Mouse (Mus musculus) cerebellum, adult 2 months (tissue): ENCODE results near the gene Cpne9. TPM values are rescaled to one million over a fixed set of nuclear protein-coding genes. Genes with fewer than 3 reads are reported as not detected.

ENCODE experiments used
- DNase-seq, 2 experiments: peaks; one replicate each; pipeline ENCODE4 v3.0.0; 2021
- H3K27ac ChIP-seq: fragments of 200-500 bp; 2 replicates; pipeline ENCODE4 v1.5.1; 2012; ENCODE audit warnings: low read length, control low read depth, inconsistent platforms; ENCODE audit not compliant: insufficient read depth
- H3K27me3 ChIP-seq: fragments of 200-500 bp; 2 replicates; pipeline ENCODE4 v1.6.1; 2012; ENCODE audit warnings: inconsistent platforms, mild to moderate bottlenecking, low read length, moderate library complexity; ENCODE audit not compliant: control insufficient read depth, insufficient read depth
- H3K4me1 ChIP-seq: fragments of 200-500 bp; 2 replicates; pipeline ENCODE4 v1.6.1; 2011; ENCODE audit warnings: low read length; ENCODE audit not compliant: control insufficient read depth, insufficient read depth
- H3K4me3 ChIP-seq: fragments of 200-500 bp; replicated peaks from 2 replicates; pipeline ENCODE3; 2011; ENCODE audit warnings: mild to moderate bottlenecking, low read depth, low read length, control low read depth; ENCODE audit not compliant: insufficient read depth
- CTCF ChIP-seq: fragments of 200-500 bp; IDR thresholded peaks from 2 replicates; pipeline ENCODE4 v1.5.1; 2011; ENCODE audit warnings: low read depth, mild to moderate bottlenecking, control low read depth, low read length, moderate library complexity, borderline replicate concordance; ENCODE audit not compliant: insufficient read depth
- POLR2A ChIP-seq: fragments of 200-500 bp; IDR thresholded peaks from 2 replicates; pipeline ENCODE4 v1.6.1; 2011; ENCODE audit warnings: low read length, control low read depth, borderline replicate concordance; ENCODE audit not compliant: insufficient read depth
- WGBS: fragments of 180-500 bp; shearing (Covaris S2); methylation state at CpG from one replicate; pipeline ENCODE4 v1.1.7; 2018; 5-methylcytosine and 5-hydroxymethylcytosine counted together
- polyA plus RNA-seq: library from polyadenylated mRNA; depleted of rRNA; stranded (reverse); fragments of >200 nt; gene quantifications from 2 replicates; pipeline ENCODE4 v1.2.3, GENCODE M21; 2012

Gene Cpne9
- polyA plus RNA-seq, 1 experiment, result 114 TPM

- DNase-seq, result no peak
- H3K4me1 ChIP-seq, result no peaks in the 10 kb centered on the region
- TF ChIP-seq POLR2A, result no peak
- no peak for TF ChIP-seq CTCF
- H3K27ac ChIP-seq, result no peak overlapping the region
- H3K4me3 ChIP-seq, result no peak overlapping the region
- no peaks in the 10 kb centered on the region for H3K27me3 ChIP-seq
Observed at GRCm38 (mm10) chr6:113251921-113252320, 30.2 kb upstream of the Cpne9 start.

DNA sequence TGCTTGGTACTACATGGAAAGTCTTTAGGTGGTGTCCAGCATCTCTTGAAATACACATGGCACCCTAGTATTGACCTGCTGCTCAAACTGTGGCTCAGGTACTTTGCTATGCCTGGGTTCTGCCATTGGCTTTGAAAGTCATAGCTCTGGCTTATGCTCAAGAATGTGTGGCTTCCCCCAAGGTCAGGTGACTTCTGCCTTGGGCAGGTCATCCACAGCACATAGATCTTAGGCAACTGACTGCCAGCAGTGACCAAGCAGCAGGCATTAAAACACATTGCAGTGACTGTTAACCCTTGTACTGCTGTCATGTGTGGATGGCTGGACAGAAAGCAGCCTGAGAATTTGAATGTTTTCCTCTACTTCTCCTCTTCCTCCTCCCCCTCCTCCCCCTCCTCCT, 27.2 kb upstream of the Cpne9 start:
- H3K27ac ChIP-seq, result no peak overlapping the region
- no peak for DNase-seq
- TF ChIP-seq CTCF, result no peak
- no peak for TF ChIP-seq POLR2A
- no peaks in the 10 kb centered on the region for H3K4me1 ChIP-seq
- H3K4me3 ChIP-seq, result no peak overlapping the region
- no peaks in the 10 kb centered on the region for H3K27me3 ChIP-seq

DNA sequence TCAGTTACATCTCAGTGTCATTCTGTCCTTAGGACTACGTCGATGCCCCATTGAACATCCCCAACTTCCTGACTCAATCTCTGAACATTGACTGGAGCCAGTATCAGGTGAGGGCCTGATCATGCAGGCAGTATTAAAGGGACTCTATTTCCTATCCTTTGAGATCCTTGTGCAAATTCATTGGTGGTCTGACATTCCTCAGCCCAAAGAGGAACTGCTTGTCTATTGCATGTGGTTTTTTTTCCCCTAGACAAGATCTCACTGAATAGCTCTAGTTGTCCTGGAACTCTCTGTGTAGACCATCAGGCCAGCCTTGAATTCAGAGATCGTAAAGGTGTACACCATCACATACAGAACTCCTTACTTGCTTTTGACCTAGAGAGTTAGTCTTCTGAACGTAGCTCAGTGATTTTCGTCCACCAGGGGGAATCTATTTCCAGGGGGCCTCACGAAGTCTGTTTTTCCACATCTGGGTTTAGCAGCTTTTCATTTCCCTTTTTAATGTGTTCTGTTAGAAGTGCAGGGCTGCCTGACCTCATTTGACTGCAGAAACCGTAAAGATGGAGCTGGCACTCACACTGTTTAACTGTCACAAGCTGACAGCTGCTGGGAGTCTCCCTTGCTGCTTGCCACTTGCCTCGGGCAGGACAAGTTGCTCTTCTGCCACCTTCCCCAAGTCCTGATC, 20.8 kb upstream of the Cpne9 start:
- Histone ChIP-seq H3K27me3 (no peaks in the 10 kb centered on the region), H3K4me3 (no peak overlapping the region), H3K27ac (no peak overlapping the region), H3K4me1 (no peaks in the 10 kb centered on the region)
- peak; percentile 16 to 26 for DNase-seq
- 78% methylated on average over 8 of the region's 8 CpGs for WGBS
- TF ChIP-seq POLR2A, result no peak
- no peak for TF ChIP-seq CTCF

DNA sequence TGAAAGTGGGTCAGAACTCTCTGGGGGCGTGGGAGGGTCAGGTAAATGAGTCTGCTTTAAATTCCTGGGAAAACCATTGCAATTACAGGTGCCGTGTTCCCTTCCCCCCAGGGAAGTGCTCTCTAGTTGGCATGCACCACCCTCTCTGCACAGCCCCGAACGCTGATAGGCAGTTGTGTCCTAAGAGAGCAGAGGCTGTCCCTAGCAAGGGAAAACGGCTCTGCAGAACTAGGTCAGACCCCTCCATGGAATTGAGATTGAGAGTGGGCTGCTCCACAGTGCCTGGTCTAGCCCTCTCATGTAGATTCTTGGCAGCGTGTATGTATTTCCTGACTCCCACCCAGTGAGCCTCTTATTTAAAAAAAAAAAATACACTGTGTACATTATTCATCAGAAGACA, 18.6 kb upstream of the Cpne9 start:
- Histone ChIP-seq H3K27me3 (no peaks in the 10 kb centered on the region), H3K4me3 (no peak overlapping the region), H3K27ac (no peak overlapping the region), H3K4me1 (no peaks in the 10 kb centered on the region; the same call in 1 of the 2 replicates)
- DNase-seq, result no peak
- 78% methylated on average over 6 of the region's 6 CpGs for WGBS
- no peak for TF ChIP-seq CTCF
- no peak for TF ChIP-seq POLR2A

- TF ChIP-seq CTCF (no peak), POLR2A (no peak)
- Histone ChIP-seq H3K4me3 (no peak overlapping the region), H3K27me3 (no peaks in the 10 kb centered on the region), H3K27ac (no peak overlapping the region), H3K4me1 (no peaks in the 10 kb centered on the region; the same call in 1 of the 2 replicates)
- 92% methylated on average over 8 of the region's 8 CpGs for WGBS
- DNase-seq, result no peak
Observed at GRCm38 (mm10) chr6:113264429-113264828, 17.7 kb upstream of the Cpne9 start.

DNA sequence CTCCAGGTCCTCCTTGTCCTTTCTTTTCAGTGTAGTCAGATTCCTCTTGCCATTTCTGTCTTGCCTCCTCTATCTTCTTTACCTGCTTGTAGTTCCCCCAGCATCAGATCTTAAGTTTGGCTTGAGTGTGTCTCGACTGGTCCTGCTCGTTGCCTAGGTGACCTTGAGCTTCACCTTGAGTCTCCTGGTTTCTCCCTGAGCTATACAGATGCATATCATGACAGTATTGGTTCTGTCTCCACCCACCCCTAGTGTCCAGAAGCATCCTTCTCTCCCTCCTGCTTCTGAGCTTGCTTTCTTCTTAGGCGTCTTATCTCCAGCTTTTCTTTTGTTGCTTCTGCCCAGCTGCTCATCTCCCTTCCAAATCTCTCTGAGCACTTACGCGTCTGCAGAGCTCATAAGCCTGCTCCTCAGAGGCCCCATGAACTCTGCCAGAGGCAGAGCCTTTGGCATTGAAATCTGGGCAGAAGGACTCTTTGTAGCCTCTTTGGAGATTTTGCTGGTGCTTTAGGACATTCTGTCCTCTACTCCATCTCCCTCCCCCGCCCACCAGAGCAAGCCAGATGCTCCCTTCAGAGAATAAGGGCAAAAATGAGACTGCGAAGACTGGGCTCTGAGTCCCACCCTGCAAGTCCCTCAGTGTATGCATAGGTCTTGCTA, 15.0 kb upstream of the Cpne9 start:
- H3K4me1 ChIP-seq, result no peaks in the 10 kb centered on the region; the same call in 1 of the 2 replicates
- no peak overlapping the region for H3K27ac ChIP-seq
- no peaks in the 10 kb centered on the region for H3K27me3 ChIP-seq
- TF ChIP-seq POLR2A (no peak), CTCF (no peak)
- DNase-seq, result no peak
- WGBS, result 80% methylated on average over 7 of the region's 7 CpGs
- no peak overlapping the region for H3K4me3 ChIP-seq

DNA sequence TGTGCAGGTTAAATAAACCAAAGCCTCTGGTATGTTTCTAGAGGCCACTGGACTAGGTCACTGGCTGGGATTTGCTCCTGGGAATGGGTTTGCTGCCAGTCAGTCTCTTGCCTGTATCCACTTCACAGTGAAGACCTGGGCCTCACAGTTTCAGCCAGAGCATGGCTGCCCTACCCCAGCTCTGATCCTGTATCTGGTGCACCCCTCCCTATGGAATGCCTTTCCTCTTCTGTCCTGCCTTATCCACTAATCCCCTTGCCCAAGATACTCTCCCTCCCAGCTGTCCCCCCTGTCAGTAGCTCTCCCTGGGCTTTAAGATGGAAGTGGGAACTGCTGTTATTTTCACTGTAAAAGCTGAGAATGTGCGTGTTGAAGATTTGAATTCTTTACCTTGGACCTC, 14.1 kb upstream of the Cpne9 start:
- H3K4me3 ChIP-seq, result no peak overlapping the region
- H3K27ac ChIP-seq, result no peak overlapping the region
- H3K27me3 ChIP-seq, result no peaks in the 10 kb centered on the region
- no peak for DNase-seq
- WGBS, result 95% methylated on average over 1 of the region's 1 CpGs
- H3K4me1 ChIP-seq, result no peaks in the 10 kb centered on the region; the same call in 1 of the 2 replicates
- TF ChIP-seq POLR2A (no peak), CTCF (no peak)

- no peaks in the 10 kb centered on the region for H3K27me3 ChIP-seq
- no peak overlapping the region for H3K4me3 ChIP-seq
- no peaks in the 10 kb centered on the region; the same call in 1 of the 2 replicates for H3K4me1 ChIP-seq
- TF ChIP-seq CTCF (no peak), POLR2A (no peak)
- DNase-seq, result no peak
- no peak overlapping the region for H3K27ac ChIP-seq
- WGBS, result 73% methylated on average over 3 of the region's 3 CpGs
Observed at GRCm38 (mm10) chr6:113272365-113272764, 9.7 kb upstream of the Cpne9 start.
